Mouse (Mus musculus): ENCODE measurements around the gene Clock.

DNA sequence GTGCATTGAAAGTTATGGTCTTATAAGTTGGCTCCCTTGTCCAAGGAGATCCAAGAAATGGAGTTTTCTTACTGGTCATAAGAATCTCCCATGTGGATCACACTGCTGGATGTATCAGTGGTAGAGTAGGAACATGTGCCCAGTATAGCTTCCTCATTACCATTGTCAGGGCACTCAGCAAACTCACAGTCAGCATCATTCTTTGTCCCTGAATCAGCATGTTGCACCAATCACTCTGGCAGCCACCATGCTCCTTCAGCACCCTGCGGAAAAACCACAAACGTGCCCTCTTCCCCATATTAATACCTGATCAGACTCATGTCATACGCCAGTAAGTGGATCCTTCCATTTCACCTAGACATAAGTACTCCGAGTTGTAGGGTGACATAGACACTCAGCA, 129.5 kb downstream of the Clock start:
- TF ChIP-seq POLR2A (IDR thresholded peaks at IDR 0.05; ENCODE audit: borderline replicate concordance, extremely low read depth, low read depth, low read length) (no peak), CTCF (IDR thresholded peaks at IDR 0.05; ENCODE audit: insufficient read depth, low read length) (no peak)
